Mouse (Mus musculus) ES-Bruce4 (cell line): Measurements from ENCODE around the gene Dpt.
"Not testable (repeated sequence)": the region's sequence is repeated elsewhere in the genome, so short reads cannot be mapped to it uniquely, and the experiment has no call there.

Source experiments
- CTCF ChIP-seq: IDR thresholded peaks from one replicate; pipeline ENCODE4 v1.8.1; 2011; ENCODE audit warnings: low read depth, low read length
- POLR2A ChIP-seq: IDR thresholded peaks from one replicate; pipeline ENCODE4 v1.8.1; 2011; ENCODE audit warnings: low read length; ENCODE audit not compliant: insufficient read depth

DNA sequence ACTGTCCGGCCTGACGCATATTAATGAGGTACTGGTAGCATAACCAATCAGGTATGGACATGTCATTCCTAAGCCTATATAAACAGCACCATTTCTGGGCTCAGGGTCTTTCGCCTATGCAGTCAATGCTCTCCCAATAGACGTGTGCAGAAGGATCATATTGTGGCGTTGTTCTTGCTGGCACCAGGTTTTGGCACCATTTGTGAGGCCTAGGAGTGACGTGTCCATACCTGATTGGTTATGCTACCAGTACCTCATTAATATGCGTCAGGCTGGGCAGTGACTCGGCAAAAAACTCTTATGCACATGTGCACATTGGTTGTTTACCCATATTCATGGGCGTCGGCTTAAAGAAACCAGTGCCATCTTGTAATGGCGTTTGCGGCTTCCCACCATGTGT, 6.1 kb upstream of the Dpt start:
- TF ChIP-seq CTCF, POLR2A: not testable (repeated sequence)
